Mouse (Mus musculus): ENCODE results near the gene Dgkh.

DNA sequence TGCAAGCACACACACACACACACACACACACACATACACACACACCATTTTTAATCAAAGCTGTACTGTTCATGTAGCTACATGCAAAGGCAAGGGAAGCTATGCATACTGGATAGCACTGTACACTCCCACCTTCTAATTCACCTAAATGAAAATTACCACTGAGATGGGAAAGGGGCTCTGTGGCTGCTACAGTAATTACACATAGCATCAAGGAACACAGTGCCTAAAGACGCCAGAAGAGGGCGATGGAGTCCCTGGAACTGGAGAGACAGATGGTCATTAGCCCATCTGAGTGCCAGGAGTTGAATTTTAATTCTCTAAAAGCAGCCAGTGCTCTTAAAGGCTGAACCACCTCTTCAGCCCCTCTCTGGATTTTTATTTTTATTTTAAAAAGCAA, 142.2 kb downstream of the Dgkh start:
- TF ChIP-seq GATA1 (IDR thresholded peaks at IDR 0.05; ENCODE audit: borderline replicate concordance, low read length) (no peak), CTCF (IDR thresholded peaks at IDR 0.05; ENCODE audit: low read depth, low read length) (no peak), TAL1 (conservative IDR thresholded peaks at IDR 0.05; ENCODE audit: low read depth, low read length) (no peak), POLR2AphosphoS5 (IDR thresholded peaks at IDR 0.05; ENCODE audit: insufficient replicate concordance, low read depth, low read length) (no peak)
